Mouse (Mus musculus) testis, adult 2 months (tissue): ENCODE data around the gene Gm20388. TPM values are rescaled to one million over a fixed set of nuclear protein-coding genes. Genes with fewer than 3 reads are reported as not detected.

Experiments
- H3K27ac ChIP-seq: fragments of 200-500 bp; 2 replicates; pipeline ENCODE4 v1.5.1; 2012; ENCODE audit warnings: low read depth, low read length; ENCODE audit not compliant: control insufficient read depth, insufficient read depth
- H3K27me3 ChIP-seq: fragments of 200-500 bp; 2 replicates; pipeline ENCODE4 v1.6.1; 2012; ENCODE audit warnings: mild to moderate bottlenecking, low read length, moderate library complexity; ENCODE audit not compliant: control insufficient read depth, insufficient read depth
- H3K36me3 ChIP-seq: fragments of 200-500 bp; 2 replicates; pipeline ENCODE4 v1.6.1; 2012; ENCODE audit warnings: mild to moderate bottlenecking, low read length; ENCODE audit not compliant: control insufficient read depth, insufficient read depth
- H3K4me1 ChIP-seq: fragments of 200-500 bp; 2 replicates; pipeline ENCODE4 v1.6.1; 2012; ENCODE audit warnings: low read length; ENCODE audit not compliant: control insufficient read depth, insufficient read depth
- H3K4me3 ChIP-seq: fragments of 200-500 bp; 2 replicates; pipeline ENCODE4 v1.5.1; 2012; ENCODE audit warnings: low read depth, mild to moderate bottlenecking, low read length, moderate library complexity, mixed read lengths; ENCODE audit not compliant: control insufficient read depth
- CTCF ChIP-seq: fragments of 200-500 bp; IDR thresholded peaks from 2 replicates; pipeline ENCODE4 v1.5.1; 2012; ENCODE audit warnings: low read depth, mild to moderate bottlenecking, inconsistent platforms, low read length, moderate library complexity; ENCODE audit not compliant: control insufficient read depth, insufficient read depth, insufficient replicate concordance
- POLR2A ChIP-seq: fragments of 200-500 bp; IDR thresholded peaks from 2 replicates; pipeline ENCODE4 v1.6.1; 2012; ENCODE audit warnings: low read depth, mild to moderate bottlenecking, inconsistent platforms, low read length, moderate library complexity; ENCODE audit not compliant: control insufficient read depth
- polyA plus RNA-seq: library from polyadenylated mRNA; depleted of rRNA; stranded (reverse); fragments of >200 nt; gene quantifications from 2 replicates; pipeline ENCODE4 v1.2.3, GENCODE M21; 2012

Gm20388 gene
- polyA plus RNA-seq, 1 experiment, result 5.6 TPM

- no peak overlapping the region for H3K27ac ChIP-seq
- no peaks in the 10 kb centered on the region for H3K27me3 ChIP-seq
- no peaks in the 10 kb centered on the region for H3K36me3 ChIP-seq
- TF ChIP-seq POLR2A (no peak), CTCF (peak; percentile 73; the same call in 1 of the 2 replicates)
- no peaks in the 10 kb centered on the region for H3K4me1 ChIP-seq
- H3K4me3 ChIP-seq, result no peak overlapping the region
These were observed 2252.4 kb downstream of the Gm20388 start for GRCm38 (mm10) chr8:122162992-122163391.

GRCm38 (mm10) chr8:122167204-122167860 lies 2256.7 kb downstream of the Gm20388 start:
- no peak overlapping the region for H3K4me3 ChIP-seq
- no peaks in the 10 kb centered on the region for H3K4me1 ChIP-seq
- H3K27ac ChIP-seq, result no peak overlapping the region
- H3K27me3 ChIP-seq, result no peaks in the 10 kb centered on the region
- no peak for TF ChIP-seq CTCF
- no peak for TF ChIP-seq POLR2A
- no peaks in the 10 kb centered on the region for H3K36me3 ChIP-seq

GRCm38 (mm10) chr8:122169446-122169845 lies 2258.8 kb downstream of the Gm20388 start:
- Histone ChIP-seq H3K4me1 (peaks cover 4% of the 10 kb centered on the region), H3K36me3 (no peaks in the 10 kb centered on the region), H3K27me3 (no peaks in the 10 kb centered on the region), H3K27ac (no peak overlapping the region), H3K4me3 (no peak overlapping the region)
- TF ChIP-seq CTCF (no peak), POLR2A (no peak)

GRCm38 (mm10) chr8:122171823-122172222 lies 2261.2 kb downstream of the Gm20388 start:
- no peaks in the 10 kb centered on the region for H3K36me3 ChIP-seq
- TF ChIP-seq POLR2A (no peak), CTCF (no peak)
- H3K4me1 ChIP-seq, result peaks cover 4% of the 10 kb centered on the region
- H3K27ac ChIP-seq, result no peak overlapping the region
- no peaks in the 10 kb centered on the region for H3K27me3 ChIP-seq
- no peak overlapping the region for H3K4me3 ChIP-seq

GRCm38 (mm10) chr8:122174133-122174930 lies 2263.7 kb downstream of the Gm20388 start:
- H3K36me3 ChIP-seq, result no peaks in the 10 kb centered on the region
- H3K4me3 ChIP-seq, result peak overlapping the region; percentile 53
- no peak overlapping the region for H3K27ac ChIP-seq
- no peak for TF ChIP-seq POLR2A
- no peak for TF ChIP-seq CTCF
- H3K4me1 ChIP-seq, result peaks cover 7% of the 10 kb centered on the region
- H3K27me3 ChIP-seq, result no peaks in the 10 kb centered on the region

GRCm38 (mm10) chr8:122178392-122178890 lies 2267.8 kb downstream of the Gm20388 start:
- Histone ChIP-seq H3K27me3 (no peaks in the 10 kb centered on the region), H3K4me3 (no peak overlapping the region), H3K27ac (no peak overlapping the region), H3K4me1 (peaks cover 7% of the 10 kb centered on the region), H3K36me3 (no peaks in the 10 kb centered on the region)
- TF ChIP-seq CTCF, result no peak
- TF ChIP-seq POLR2A, result no peak

GRCm38 (mm10) chr8:122179354-122179753 lies 2268.7 kb downstream of the Gm20388 start:
- Histone ChIP-seq H3K27ac (no peak overlapping the region), H3K36me3 (no peaks in the 10 kb centered on the region), H3K4me1 (peaks cover 3% of the 10 kb centered on the region), H3K27me3 (no peaks in the 10 kb centered on the region), H3K4me3 (no peak overlapping the region)
- TF ChIP-seq POLR2A (no peak), CTCF (no peak)
